Mouse (Mus musculus): ENCODE measurements around the gene Ift43. TPM values are rescaled to one million over a fixed set of nuclear protein-coding genes. Genes with fewer than 3 reads are reported as not detected.

Gene Ift43
- total RNA-seq, 2 experiments from 2014 or later = 13.9 to 15.0 TPM

DNA sequence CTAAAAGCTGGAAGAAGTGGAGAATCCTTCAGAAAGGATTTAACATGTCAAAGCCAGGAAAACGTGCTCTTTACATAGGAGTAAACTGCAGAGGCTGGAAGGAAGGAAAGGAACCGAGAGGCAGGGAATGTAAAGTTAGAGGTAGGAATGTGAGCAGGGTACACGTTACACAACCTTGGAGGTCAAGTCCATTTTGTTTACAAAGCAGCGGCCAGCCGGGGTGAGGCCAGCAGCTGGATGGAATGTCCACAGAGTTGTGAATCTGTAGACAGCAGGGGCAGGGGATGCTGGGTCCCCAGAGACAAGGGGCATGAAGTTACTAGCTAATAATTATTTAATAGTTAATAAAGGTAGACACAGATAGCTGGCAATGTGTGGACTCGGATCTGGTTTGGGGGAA, 45.8 kb downstream of the Ift43 start:
- DNase-seq (ENCODE audit: low spot score in 2 of 2) = no peak

DNA sequence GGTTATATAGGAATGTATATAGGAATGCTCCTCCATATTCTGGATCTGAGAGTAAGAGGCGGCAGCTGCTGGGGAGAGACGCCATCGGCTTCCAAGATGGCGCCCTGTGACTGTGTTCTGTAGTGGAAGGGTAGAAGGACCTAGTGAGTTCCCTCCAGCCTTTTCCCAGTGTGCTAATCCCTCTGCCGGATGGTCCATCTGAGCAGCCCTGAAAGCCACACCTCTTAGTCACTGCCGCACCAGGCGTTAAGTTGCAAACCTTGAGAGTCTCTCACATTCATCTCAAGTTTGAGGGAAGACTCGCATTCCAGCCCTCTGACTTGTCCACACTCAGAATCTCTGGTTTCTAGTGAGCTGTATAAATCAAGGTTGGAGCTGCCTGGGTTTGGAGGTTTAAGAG, 46.7 kb downstream of the Ift43 start:
- no peak for DNase-seq (ENCODE audit: low spot score in 2 of 2)

DNA sequence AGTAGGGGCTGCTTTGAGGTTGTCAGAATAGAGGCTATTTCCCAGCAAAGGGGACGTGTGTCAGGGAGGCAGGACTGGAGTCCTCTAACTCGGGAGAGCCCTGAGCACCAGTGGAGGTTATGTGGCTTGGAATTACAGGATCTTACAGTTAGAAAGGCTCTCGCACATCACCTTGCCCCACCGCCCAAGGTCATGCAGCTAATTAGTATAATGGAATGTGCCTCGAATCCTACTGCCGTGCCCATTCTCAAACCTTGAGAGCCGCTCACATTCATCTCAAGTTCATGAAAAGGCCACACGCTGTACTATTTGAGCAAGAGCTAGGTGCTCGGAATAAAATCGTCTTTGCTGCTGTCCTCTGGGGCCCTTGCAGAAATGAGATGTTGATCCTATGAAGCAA, 47.4 kb downstream of the Ift43 start:
- no peak for DNase-seq (ENCODE audit: low spot score in 2 of 2)

DNA sequence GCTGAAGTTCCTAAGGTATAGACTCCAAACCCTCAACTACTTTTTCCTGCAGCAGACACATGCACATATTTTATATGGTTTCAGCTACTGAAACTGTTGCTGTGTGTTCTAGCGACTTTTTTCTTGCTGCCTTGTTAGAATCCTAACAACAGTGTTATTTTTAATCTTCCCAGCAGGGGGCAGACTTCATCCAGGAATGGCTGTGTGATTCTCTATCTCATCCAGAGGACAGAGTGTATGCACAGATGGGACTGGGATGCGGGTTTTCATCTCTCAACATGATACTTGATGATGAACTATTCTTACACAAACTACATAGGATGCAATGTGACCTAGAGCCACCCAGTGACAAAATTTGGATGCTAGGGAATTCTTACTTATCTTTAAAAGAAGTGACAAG, 50.5 kb downstream of the Ift43 start:
- DNase-seq (ENCODE audit: low spot score in 2 of 2) = peak; percentile 71 to 94

DNA sequence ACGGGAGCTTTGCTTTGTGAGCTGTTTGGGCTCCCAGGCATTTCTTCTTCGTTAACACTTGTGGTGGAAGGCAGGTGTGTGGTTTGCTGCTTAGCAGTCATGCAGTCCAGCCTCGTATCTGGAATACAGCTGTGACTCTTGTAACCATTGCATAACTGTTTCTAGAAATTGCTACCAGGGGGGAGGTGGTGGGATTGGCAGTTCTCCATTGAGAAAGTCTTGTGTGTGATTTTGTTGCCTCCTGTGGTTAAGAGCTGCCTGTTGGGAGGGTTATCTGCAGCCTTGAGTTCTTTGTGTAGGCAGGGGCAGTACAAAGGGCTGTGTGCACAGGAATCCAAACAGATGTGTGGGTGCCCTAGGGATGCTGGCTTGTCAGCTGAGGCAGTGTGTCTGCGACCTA, 53.4 kb downstream of the Ift43 start:
- DNase-seq (ENCODE audit: low spot score in 2 of 2) = no peak

DNA sequence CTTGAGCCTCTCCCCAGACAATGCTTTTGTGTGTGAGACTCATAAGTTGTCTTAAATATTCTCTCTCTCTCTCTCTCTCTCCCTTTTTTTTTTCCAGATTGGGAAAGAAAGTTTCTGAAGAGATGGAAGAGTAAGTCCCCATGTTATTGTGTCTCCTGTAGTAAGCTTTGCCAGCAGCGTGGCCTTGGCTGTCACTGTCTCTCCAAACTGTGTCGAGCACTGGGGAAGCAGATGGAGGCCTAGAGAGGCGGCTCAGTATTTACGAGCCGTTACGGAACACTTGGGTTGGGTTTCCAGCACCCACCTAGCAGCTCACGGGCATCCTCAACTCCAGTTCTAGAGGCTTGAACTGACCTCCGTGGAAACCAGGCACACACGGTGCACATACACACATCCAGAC, 56.4 kb downstream of the Ift43 start:
- DNase-seq (ENCODE audit: low spot score in 2 of 2) = no peak

DNA sequence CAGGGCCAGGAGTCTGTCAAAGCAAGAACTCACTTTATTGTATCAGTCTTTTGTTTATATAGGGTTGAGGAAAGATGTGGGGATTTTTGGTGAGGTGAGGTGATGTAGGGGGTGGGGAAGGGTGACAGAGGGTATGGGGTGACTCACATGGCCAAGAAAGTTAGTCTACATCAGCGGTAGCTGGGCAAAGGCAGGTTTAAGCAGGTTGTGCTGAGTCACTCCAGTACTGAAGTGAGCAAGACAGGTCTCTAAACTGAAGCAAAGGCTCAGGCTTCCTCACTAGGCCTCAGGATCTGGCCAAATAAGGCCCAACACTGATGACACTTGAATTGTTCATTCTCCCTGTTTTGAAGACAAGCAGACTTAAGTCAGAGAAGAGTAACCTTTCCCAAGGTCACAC, 60.0 kb downstream of the Ift43 start:
- no peak for DNase-seq (ENCODE audit: low spot score in 2 of 2)

DNA sequence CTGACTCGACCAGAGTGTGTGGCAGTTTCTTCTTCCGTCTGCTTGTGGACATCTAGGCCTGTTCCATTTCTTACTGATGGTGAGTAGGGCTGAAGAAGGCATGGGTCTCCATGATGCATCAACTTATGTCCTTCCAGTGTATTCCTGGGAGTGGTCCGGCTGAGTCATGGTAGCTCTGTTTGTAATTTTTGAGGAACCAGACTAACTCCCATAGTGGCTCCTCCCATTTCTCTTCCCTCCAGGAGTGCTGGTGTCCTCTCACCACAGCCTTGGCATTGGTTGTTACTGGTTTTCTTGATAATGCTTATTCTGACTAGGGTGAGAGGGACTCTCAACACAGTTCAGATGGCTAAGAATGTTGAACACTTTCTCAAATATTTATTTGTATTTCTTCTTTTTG, 63.9 kb downstream of the Ift43 start:
- no peak for DNase-seq (ENCODE audit: low spot score in 2 of 2)

DNA sequence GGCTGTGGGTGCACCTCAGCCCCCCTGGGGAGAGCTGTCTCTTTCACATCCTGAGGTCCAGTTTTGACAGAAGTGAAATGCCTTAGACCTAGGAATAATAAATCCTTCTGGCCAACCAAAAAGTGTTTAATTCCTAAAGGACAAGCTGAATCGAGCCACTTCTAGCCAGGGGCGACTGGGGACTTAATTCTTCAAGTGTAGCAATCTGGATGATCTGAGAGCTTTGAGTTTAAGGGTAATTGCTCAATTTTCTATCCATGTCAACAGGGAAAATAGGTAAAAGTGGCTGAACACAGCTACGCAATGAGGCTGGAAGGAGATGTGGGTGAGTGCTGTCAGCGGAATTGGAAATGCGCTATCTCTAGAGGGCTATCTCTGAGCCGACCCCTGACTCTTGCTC, 65.9 kb downstream of the Ift43 start:
- no peak for DNase-seq (ENCODE audit: low spot score in 2 of 2)

DNA sequence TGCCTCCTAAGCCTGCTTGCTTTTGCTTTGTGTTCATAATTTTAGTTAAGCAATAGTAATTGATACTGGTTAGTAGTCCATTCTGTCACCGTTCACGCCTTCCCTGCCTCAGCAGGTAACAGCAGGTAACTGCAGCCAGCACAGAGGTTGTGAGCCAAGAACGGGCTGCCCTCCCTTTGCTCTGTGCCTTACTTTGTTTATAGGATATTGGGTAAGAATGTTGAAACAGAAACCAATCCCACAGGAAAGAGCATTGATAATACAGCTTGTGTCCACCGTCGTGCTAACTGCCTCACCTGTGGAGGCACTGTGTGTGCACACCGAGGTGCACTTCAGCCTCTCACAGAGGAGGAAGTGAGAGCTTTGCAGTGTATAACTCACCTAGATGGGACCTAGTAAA, 66.7 kb downstream of the Ift43 start:
- DNase-seq (ENCODE audit: low spot score in 2 of 2) = no peak

DNA sequence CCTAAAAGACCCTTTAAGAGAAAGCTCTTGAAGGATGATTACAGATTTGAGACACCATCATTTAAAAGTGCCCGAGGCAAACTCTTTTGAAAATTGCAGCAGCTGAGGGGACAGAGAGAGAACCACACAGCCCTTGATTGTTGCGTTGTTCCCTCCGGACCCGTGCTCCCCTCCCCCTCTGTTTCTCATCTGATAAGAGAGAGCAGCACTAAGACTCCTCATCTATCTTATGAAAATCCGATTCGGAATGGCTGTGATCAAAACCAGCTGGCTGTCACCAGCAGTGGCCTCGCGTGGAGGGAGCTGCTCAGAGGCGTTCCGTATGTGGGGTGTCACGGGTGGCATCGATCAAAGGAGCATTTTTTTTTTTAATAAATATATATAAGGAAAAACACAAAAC, 69.6 kb downstream of the Ift43 start:
- no peak for DNase-seq (ENCODE audit: low spot score in 2 of 2)

DNA sequence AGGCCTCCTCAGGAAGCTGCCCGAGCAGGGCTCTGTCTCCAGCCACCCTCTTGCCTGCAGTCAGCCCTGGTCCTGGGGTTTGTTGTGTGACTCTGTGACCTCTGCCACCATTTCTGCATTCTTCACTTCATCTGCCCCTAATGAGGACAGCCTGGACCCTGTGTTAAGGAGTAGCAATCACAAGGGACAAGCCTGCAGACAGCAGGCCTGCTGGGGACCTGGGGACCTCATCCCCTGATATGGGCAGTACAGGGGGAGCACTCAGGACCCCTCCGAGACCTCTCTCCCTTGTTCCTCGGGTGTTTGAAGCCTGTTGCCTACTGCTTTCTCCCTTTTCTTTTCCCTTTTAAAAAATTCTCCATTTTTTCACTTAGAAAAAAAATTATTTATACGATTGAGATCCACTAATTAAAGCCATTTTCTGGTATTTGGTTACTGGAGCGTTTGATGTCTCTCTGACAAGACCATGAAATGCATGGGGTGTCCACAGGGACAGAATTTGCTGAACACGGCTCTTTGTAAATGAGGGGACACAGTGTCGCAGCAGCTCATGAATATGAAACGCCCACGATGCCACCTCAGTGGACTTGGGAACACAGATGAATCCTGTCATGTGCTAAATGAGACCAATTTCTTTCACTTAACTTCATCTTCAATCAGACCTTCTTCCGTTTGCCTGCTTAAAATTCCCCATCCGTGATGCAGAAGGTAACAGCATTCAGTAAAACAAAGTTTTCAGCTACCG, 71.0 kb downstream of the Ift43 start:
- no peak for DNase-seq (ENCODE audit: low spot score in 2 of 2)

DNA sequence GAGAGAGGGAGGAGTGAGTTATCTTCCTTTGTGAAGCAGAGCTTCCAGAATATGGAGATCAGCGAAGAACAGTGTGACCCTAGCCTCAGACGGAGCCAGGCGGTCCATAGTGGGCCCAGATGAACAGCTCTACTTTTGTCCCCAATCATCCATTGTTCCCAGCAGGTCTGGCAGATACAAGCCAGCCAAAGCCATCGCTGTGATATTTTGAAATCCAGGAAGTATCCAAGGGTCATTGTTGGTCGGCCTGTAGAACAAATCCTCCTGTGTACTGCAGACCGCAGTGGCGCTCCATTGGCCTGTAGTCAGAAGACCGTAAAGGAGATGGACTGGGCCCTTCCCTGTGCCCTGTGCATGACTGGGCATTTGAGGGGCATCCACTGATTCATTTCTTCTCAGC, 72.8 kb downstream of the Ift43 start:
- DNase-seq (ENCODE audit: low spot score in 2 of 2) = peak in 1 of 2 experiments; percentile 27

DNA sequence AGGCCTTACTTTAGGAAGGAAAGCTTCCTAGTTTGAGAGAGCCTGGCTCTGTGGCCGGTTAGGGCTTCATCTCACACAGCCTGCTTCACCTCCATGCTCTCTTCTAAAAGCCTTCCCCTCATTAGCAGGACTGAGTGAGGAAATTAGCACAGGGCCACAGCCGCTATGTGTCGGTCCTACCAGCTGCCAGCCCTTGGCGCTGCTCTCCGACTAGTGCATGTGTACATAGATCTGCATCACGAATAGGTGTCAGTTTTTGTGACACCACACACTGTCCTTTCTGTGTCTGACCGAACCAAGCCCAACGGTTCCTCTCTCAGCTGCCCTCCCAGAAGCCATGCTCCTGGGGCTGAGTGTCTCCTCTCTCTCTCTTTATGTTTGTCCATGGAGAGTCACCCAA, 74.8 kb downstream of the Ift43 start:
- no peak for DNase-seq (ENCODE audit: low spot score in 2 of 2)

DNA sequence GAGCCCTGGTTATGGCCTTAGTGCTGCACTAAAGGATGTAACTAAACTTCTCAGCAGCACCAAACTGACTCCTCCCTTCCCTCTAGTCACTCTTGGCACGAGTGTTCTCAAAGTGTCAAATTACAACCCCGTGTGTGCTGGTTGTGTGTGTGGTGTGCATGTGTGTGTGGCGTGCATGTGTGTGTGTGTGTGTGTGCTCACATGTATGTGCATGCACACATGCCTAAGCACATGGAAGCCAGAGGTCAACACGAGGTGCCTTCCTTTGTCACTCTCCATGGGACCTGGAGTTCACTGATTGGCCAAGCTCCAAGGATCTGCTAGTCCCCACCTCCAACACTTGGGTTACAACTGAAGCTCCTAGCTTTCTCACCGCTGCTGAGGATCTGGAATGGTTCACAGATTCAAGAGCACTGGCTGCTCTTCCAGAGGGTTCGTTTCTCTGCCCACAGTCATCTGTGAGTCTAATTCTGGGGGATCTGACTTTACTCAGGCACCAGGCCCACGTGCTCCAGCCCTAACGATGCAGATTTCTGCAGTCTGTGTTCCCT, 75.6 kb downstream of the Ift43 start:
- peak in 1 of 2 experiments; percentile 70 for DNase-seq (ENCODE audit: low spot score in 2 of 2)

DNA sequence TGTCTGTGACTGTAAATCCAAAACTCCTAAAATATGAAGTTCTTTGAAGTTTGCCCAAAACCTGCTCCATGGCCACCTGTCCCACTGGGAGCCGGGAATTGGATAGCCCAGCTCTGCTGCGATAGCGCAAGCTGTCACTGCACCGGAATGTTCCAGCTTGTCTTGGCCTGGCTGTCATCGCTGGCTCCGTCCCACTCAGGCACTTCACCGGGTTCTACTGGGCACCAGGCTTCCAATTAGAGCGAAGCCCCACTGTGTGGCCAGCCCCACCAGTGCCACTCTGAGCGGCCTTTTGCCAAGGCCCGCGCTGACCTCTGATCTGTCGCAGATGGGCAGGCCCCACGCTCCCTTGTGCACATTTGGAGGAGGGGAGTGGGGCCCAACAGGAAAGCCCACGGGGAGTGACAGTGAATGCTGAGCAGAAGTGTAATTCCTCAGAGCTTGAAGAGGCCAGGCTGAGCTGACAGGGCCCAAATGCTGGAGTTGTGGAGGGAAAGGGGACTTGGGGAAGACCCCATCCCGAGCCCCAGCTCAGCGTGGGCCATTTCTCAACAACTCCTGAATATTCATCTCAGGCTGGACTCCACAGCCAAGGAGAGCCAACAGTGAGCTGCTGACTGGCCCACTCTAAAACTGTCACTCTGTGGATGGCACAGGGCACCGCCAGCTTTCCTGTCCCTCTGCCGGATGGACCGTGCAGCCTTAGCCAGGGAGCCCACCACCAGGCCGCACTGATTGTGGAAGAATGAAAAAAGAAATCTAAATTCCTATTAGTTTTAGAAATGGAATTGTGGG, 76.5 kb downstream of the Ift43 start:
- DNase-seq (ENCODE audit: low spot score in 2 of 2) = peak; percentile 64 to 79

DNA sequence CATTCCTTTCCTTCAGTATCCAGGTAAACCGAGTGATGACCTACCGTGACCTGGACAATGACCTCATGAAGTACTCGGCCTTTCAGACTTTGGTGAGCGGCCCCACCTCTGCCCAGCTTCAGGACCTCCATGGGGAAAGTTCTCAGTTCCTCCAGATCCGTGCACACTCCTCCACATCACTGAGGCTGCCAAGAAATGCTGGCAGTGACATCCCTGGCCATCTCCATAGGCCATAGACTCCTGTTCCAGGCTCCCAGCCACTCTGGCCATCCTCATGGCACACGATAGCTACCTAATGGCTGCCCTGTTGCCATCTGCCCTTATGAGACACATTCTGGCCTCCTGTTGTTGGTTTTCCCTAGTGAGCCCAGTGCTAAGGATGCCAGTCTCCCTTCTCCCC, 79.1 kb downstream of the Ift43 start:
- DNase-seq (ENCODE audit: low spot score in 2 of 2) = no peak

DNA sequence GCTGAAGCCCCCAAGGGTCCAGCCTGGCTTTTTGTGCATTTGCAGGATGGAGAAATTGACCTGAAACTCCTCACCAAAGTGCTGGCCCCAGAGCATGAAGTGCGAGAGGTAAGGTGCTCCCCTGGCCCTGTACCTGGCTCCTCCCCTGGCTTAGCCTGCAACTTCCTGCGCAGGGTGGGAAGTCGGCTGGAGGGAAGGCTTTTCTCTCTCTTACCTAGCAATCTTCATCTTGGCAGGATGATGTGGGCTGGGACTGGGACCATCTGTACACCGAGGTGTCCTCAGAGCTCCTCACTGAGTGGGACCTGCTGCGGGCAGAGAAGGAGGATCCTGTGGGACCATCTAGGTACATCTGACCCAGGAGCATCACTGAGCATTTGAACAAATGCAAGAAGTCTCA, 79.6 kb downstream of the Ift43 start:
- no peak for DNase-seq (ENCODE audit: low spot score in 2 of 2)

DNA sequence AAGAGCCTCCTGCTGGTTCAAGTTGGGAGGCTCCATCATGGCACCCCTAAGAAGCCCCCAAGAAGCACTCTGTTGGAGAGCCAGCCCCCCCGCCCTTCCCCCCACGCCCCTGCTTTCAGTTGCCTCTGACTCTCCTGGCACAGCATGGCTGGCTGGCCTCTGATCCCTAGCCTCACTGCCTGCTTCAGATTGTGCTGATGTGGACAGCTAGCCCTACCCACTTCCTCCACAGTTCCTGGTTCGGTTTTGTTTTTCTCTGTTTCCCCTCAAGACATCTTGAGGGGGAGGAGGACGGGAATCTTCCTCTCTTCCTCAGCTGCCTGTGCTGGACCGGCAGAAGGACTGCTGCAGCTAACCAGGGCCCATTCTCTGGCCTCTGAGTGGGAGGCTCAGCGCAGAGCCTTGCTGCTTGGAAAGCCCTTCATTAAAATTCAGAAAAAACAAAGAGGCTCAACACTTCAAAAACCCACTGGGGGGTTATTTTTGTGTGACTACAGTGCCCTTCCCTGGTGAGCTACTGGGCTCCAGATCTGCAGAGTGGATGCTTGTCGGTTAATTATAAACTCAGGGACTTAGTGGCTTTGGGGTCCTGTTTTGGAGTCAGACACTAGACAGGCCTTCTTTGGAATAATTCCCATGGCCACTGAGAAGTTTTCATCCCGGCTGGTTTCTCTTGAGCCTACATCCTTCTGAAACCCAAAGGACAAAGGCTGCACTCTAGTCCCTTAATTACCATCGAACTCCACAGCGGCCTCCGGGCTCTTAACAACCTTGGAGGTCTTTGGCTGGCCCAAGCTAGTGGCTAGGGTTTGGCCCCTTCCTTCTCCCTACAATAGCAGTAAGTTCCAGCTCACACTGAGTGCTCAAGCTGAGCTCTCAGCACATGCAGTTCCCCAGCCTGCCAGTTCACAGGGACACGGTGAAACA, 80.8 kb downstream of the Ift43 start:
- peak in 1 of 2 experiments; percentile 45 for DNase-seq (ENCODE audit: low spot score in 2 of 2)

DNA sequence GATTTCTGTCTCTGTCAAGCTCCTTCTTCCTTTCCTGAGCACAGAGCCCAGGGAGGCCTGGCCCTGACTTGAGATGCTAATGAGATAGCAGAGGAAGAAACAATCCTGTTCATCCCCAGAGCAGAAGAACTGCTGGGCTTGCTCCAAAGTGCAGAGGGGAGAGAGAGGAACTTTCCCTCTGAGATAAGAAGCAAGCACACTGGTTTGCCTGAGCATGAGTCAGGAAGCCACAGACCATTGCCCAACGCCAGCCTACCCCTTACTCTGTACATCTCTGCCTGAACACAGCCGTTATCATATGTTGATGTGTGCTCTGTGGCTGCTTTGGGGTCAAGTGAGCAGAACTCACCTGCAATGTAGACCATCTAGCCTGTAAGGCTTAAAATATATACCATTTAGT, 83.9 kb downstream of the Ift43 start:
- no peak for DNase-seq (ENCODE audit: low spot score in 2 of 2)

DNA sequence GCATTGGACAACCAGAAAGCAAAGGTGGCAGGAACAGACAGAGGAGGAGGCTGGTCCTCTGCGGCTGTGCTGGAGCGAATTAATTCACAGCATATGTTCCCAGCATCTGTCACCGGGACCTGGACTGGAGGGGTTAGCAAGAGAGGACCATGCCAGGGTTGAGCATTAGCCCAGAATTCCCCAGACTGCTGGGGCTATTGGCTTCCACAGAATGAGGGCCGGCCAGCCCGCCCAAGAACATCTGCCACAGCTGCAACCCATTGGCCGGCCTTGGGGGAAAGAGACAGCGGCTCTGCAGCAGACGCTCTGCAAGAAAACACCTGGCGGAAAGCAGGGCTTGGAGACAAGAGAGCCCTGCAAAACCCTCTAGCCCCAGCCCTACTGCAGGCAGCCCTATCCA, 84.7 kb downstream of the Ift43 start:
- DNase-seq (ENCODE audit: low spot score in 2 of 2) = no peak
